Mouse (Mus musculus) erythroblast, embryonic 14.5 days (primary cell): ENCODE measurements around the gene Coq2.

Experiments
- GATA1 ChIP-seq: IDR thresholded peaks from 2 replicates; pipeline ENCODE4 v1.6.1; 2012; ENCODE audit warnings: low read length, inconsistent platforms, mixed read lengths
- TAL1 ChIP-seq: IDR thresholded peaks from 3 replicates; pipeline ENCODE4 v1.6.1; 2012; ENCODE audit warnings: low read length, inconsistent platforms, mixed read lengths

- TF ChIP-seq GATA1 (no peak), TAL1 (no peak)
Measured at GRCm38 (mm10) chr5:100607868-100608267, 67.1 kb downstream of the Coq2 start.
